Mouse (Mus musculus) 3134 (cell line): ENCODE measurements around the gene Gpr180.
"Not testable (repeated sequence)": the region's sequence is repeated elsewhere in the genome, so short reads cannot be mapped to it uniquely, and the experiment has no call there.

Source experiments
- DNase-seq: peaks from one replicate; pipeline ENCODE4 v3.0.0-alpha.2; 2011; ENCODE audit warnings: low spot score; ENCODE audit not compliant: insufficient read length; ENCODE audit errors: extremely low read depth

Gene Gpr180

GRCm38 (mm10) chr14:118136744-118137452, at the start of gene Gpr180:
Gpr180 (plus strand) TSS chr14:118137158.
- DNase-seq, result peak; percentile 95

- no peak for DNase-seq
These were observed 48.3 kb upstream of the Gpr180 start for GRCm38 (mm10) chr14:118088437-118089207.

GRCm38 (mm10) chr14:118089215-118089805, 47.6 kb upstream of the Gpr180 start:
- DNase-seq, result peak; percentile 85

GRCm38 (mm10) chr14:118089806-118090392, 47.1 kb upstream of the Gpr180 start:
- DNase-seq, result no peak

GRCm38 (mm10) chr14:118098265-118098664, 38.7 kb upstream of the Gpr180 start:
- no peak for DNase-seq

- DNase-seq, result no peak
These were observed 35.5 kb upstream of the Gpr180 start for GRCm38 (mm10) chr14:118101227-118101990.

GRCm38 (mm10) chr14:118107479-118107878, 29.5 kb upstream of the Gpr180 start:
- DNase-seq, result not testable (repeated sequence)

GRCm38 (mm10) chr14:118113116-118113515, 23.8 kb upstream of the Gpr180 start:
- DNase-seq, result no peak

GRCm38 (mm10) chr14:118124129-118124528, 12.8 kb upstream of the Gpr180 start:
- no peak for DNase-seq

- no peak for DNase-seq
These were observed 12.2 kb upstream of the Gpr180 start for GRCm38 (mm10) chr14:118124771-118125170.

- no peak for DNase-seq
These were observed 10.7 kb upstream of the Gpr180 start for GRCm38 (mm10) chr14:118126301-118126700.

GRCm38 (mm10) chr14:118131472-118131871, 5.5 kb upstream of the Gpr180 start:
- DNase-seq, result no peak

- DNase-seq, result no peak
These were observed 4.9 kb upstream of the Gpr180 start for GRCm38 (mm10) chr14:118131931-118132641.

GRCm38 (mm10) chr14:118132642-118132977, 4.3 kb upstream of the Gpr180 start, which contains the start of gene Tgds:
Tgds (minus strand) TSS chr14:118132755.
- peak; percentile 86 for DNase-seq

GRCm38 (mm10) chr14:118137487-118137886, 529 bp downstream of the Gpr180 start:
- DNase-seq, result no peak

GRCm38 (mm10) chr14:118142283-118142682, 5.3 kb downstream of the Gpr180 start:
- no peak for DNase-seq

GRCm38 (mm10) chr14:118148046-118148445, 11.1 kb downstream of the Gpr180 start:
- no peak for DNase-seq

- DNase-seq, result no peak
These were observed 11.6 kb downstream of the Gpr180 start for GRCm38 (mm10) chr14:118148554-118148953.

GRCm38 (mm10) chr14:118150656-118151551, 13.9 kb downstream of the Gpr180 start:
- DNase-seq, result no peak
